Mouse (Mus musculus): Measurements from ENCODE around the gene Pigz. TPM values are rescaled to one million over a fixed set of nuclear protein-coding genes. Genes with fewer than 3 reads are reported as not detected.

Gene Pigz
- polyA plus RNA-seq, 1 experiment from 2014 or later, result 0.70 TPM

GRCm38 (mm10) chr16:31993946-31994345, 60.3 kb downstream of the Pigz start:
- no peaks in the 10 kb centered on the region for H3K9me3 ChIP-seq (ENCODE audit: control insufficient read depth, low read length)
- H3K27ac ChIP-seq (replicated peaks; ENCODE audit: low read depth, low read length), result no peak overlapping the region
- DNase-seq (ENCODE audit: low spot score), result no peak
- H3K4me2 ChIP-seq (ENCODE audit: low read depth, low read length), result no peak overlapping the region
- no peak for ATAC-seq (ENCODE audit: low read depth)
- H3K4me1 ChIP-seq (ENCODE audit: control insufficient read depth, insufficient read depth, low read length), result no peaks in the 10 kb centered on the region
- no peaks in the 10 kb centered on the region for H3K27me3 ChIP-seq (replicated peaks; ENCODE audit: control insufficient read depth, insufficient read depth, low read length)
- peaks cover 20% of the 10 kb centered on the region for H3K36me3 ChIP-seq (ENCODE audit: control insufficient read depth, insufficient read depth, low read length)
- no peak overlapping the region for H3K9ac ChIP-seq (ENCODE audit: low read depth, low read length)
- H3K4me3 ChIP-seq (ENCODE audit: low read depth, low read length), result no peak overlapping the region

Small RNAs within 50 kb of the gene (microRNA-seq; reads per million reads assigned to microRNA genes)
- not detected for gene Gm26269 (ENCODE audit: borderline number of aligned reads)

Other genes starting within 250 kb of the Pigz start
- 2.1 and 3.1 TPM in 2 replicates for gene Meltf, start 55.0 kb upstream of the Pigz start, polyA plus RNA-seq (2014; fragmentation: Nextera tagmentation; extraction: Ambion mirVana)
- gene 0610012G03Rik, start 14.6 kb downstream of the Pigz start, polyA plus RNA-seq (2014; fragmentation: Nextera tagmentation; extraction: Ambion mirVana), result 93.5 and 94.0 TPM in 2 replicates
- gene Ncbp2, start 14.7 kb downstream of the Pigz start, polyA plus RNA-seq (2014; fragmentation: Nextera tagmentation; extraction: Ambion mirVana), result 96.3 and 109 TPM in 2 replicates
- 7.8 and 8.2 TPM in 2 replicates for gene Senp5, start 69.4 kb downstream of the Pigz start, polyA plus RNA-seq (2014; fragmentation: Nextera tagmentation; extraction: Ambion mirVana)
- 34.1 and 36.3 TPM in 2 replicates for gene Pak2, start 145.5 kb downstream of the Pigz start, polyA plus RNA-seq (2014; fragmentation: Nextera tagmentation; extraction: Ambion mirVana)
- gene Pigx, start 165.9 kb downstream of the Pigz start, polyA plus RNA-seq (2014; fragmentation: Nextera tagmentation; extraction: Ambion mirVana), result 88.2 and 92.4 TPM in 2 replicates
- 26.0 and 29.4 TPM in 2 replicates for gene Cep19, start 165.9 kb downstream of the Pigz start, polyA plus RNA-seq (2014; fragmentation: Nextera tagmentation; extraction: Ambion mirVana)
- gene Nrros, start 231.7 kb downstream of the Pigz start, polyA plus RNA-seq (2014; fragmentation: Nextera tagmentation; extraction: Ambion mirVana), result 23.1 and 23.7 TPM in 2 replicates
- gene Bex6, start 246.0 kb downstream of the Pigz start, polyA plus RNA-seq (2014; fragmentation: Nextera tagmentation; extraction: Ambion mirVana), result not detected in 2 replicates

Data from embryonic facial prominence, embryonic 14.5 days (tissue).